Mouse (Mus musculus): ENCODE data around the gene Trap1. TPM values are rescaled to one million over a fixed set of nuclear protein-coding genes. Genes with fewer than 3 reads are reported as not detected.
"Not testable (repeated sequence)": the region's sequence is repeated elsewhere in the genome, so short reads cannot be mapped to it uniquely, and the experiment has no call there.

Trap1 gene
- polyA plus RNA-seq, 1 experiment from 2014 or later: 49.3 TPM

DNA sequence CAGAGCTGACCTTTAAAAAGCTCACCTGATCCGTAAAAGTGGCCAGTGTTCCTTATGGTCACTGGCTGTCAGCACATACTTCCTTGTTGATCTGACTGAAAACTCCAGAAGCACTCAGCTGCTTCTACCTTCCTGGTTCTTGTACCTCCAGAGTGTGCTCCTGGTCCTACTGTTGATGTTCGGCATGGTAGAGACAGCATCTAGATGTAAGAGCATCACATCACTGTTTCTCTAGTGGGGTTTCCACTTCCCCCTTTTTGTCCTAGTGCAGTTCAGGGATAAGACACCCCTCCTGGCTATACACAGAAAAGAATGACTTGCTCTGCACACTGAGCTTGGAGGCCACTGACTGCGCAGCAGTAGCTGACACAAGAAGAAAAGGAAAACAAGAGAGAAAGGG is 43.2 kb downstream of the Trap1 start:
- Histone ChIP-seq H3K4me2 (no peak overlapping the region), H3K4me1 (replicated peaks) (no peaks in the 10 kb centered on the region), H3K27me3 (no peaks in the 10 kb centered on the region), H3K27ac (replicated peaks) (no peak overlapping the region), H3K9me3 (no peaks in the 10 kb centered on the region), H3K9ac (no peak overlapping the region), H3K36me3 (peaks cover 37% of the 10 kb centered on the region), H3K4me3 (no peak overlapping the region)
- WGBS: 85% methylated on average over 3 of the region's 3 CpGs
- ATAC-seq (ENCODE audit: low read depth): no peak

- no peak overlapping the region for H3K4me2 ChIP-seq
- peaks cover 32% of the 10 kb centered on the region for H3K36me3 ChIP-seq
- H3K4me1 ChIP-seq (replicated peaks): no peaks in the 10 kb centered on the region
- no peak overlapping the region for H3K4me3 ChIP-seq
- no peaks in the 10 kb centered on the region for H3K27me3 ChIP-seq
- no peak overlapping the region for H3K27ac ChIP-seq (replicated peaks)
- ATAC-seq (ENCODE audit: low read depth): no peak
- 76% methylated on average over 5 of the region's 5 CpGs for WGBS
- H3K9me3 ChIP-seq: no peaks in the 10 kb centered on the region
- H3K9ac ChIP-seq: no peak overlapping the region
These were observed 43.7 kb downstream of the Trap1 start for GRCm38 (mm10) chr16:4033971-4034370.

DNA sequence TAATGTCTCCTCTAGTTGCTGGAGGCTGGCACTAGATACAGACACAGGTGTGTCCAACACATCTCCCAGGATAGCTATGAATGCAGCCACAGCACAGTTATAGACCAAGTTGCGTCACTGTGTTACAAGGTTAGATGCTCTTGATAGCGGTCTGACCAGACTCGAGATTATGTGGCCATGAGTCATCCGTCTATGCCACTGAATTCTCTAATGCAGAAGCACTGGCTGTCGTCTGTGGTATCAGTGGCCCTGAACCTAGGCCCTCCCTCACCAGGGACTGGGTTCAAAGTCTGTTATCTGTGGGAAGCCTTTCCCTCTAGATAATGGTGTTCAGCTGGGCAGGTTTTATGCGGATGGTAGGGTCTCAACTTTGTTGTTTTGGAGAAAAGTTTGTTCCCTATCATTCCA is 45.3 kb downstream of the Trap1 start:
- H3K4me2 ChIP-seq: no peak overlapping the region

DNA sequence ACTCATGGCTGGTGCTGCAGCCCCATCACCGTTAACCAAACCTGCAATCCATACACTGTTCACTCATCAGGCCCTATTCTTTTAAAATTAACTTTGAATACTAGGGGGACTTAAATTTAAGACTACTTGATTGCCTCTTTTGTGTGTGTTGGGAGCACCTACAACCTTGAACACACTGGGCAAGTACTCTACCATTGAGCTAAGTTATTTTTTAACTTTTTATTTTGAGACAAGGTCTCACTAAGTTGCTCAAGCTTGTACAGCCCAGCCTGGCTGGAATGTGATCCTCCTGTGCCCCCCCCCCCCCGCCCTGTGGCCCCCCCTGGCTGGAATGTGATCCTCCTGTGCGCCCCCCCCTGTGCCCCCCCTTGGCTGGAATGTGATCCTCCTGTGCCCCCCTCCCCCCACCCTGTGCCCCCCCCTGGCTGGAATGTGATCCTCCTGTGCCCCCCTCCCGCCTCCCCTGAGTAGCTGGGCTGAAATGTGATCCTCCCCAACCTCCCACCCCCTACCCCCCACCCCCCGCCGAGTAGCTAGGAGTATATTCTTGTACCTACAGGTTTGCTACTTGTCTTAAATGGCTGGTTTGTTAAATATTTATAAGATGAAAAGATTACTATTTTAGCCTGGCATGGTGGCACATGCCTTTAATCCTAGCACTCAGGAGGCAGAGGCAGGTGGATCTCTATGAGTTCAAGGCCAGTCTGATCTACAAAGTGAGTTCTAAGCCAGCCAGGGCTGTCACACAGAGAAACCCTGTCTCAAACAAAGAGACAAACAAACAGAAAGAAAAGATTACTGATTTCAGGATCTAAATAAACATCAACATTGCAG is 46.0 kb downstream of the Trap1 start:
- H3K4me1 ChIP-seq (replicated peaks): no peaks in the 10 kb centered on the region
- no peak overlapping the region for H3K9ac ChIP-seq
- H3K27ac ChIP-seq (replicated peaks): no peak overlapping the region
- H3K4me3 ChIP-seq: no peak overlapping the region
- no peak for ATAC-seq (ENCODE audit: low read depth)
- H3K27me3 ChIP-seq: no peaks in the 10 kb centered on the region
- no peak overlapping the region for H3K4me2 ChIP-seq
- no peaks in the 10 kb centered on the region for H3K9me3 ChIP-seq
- WGBS: 69% methylated on average over 4 of the region's 6 CpGs
- H3K36me3 ChIP-seq: peaks cover 9% of the 10 kb centered on the region

More for the DNA sequence above, 45.3 kb downstream of the Trap1 start:
- no peak overlapping the region for H3K27ac ChIP-seq (replicated peaks)
- H3K27me3 ChIP-seq: no peaks in the 10 kb centered on the region
- no peaks in the 10 kb centered on the region for H3K9me3 ChIP-seq
- no peak overlapping the region for H3K4me3 ChIP-seq
- H3K4me1 ChIP-seq (replicated peaks): no peaks in the 10 kb centered on the region
- WGBS: 88% methylated on average over 6 of the region's 6 CpGs
- peaks cover 16% of the 10 kb centered on the region for H3K36me3 ChIP-seq
- H3K9ac ChIP-seq: no peak overlapping the region
- ATAC-seq (ENCODE audit: low read depth): no peak

DNA sequence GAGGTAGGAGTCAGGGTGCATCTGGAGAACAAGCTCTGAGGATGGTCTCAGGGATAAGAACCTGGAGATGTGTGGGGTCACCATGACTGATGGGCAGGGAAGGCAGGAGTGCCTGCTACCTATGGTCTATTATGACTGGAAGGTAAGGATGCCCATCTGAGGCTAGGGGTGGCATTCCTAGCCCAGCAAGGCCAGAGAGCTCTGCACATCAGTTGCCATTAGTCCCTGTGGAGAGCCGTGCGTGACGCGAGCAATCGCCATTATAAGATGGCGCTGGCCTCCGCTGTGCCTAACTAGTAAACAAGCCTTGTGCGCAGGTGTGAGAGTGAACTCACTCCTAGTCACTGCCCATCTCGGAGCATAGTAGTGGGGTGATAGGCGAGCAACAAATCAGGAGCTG is 47.1 kb downstream of the Trap1 start:
- Histone ChIP-seq H3K27ac (replicated peaks) (no peak overlapping the region), H3K9me3 (no peaks in the 10 kb centered on the region), H3K4me3 (no peak overlapping the region), H3K36me3 (0 out of 2 replicates have a peak, but pooled peaks cover 4% of the 10 kb centered on the region), H3K4me2 (no peak overlapping the region), H3K4me1 (replicated peaks) (no peaks in the 10 kb centered on the region), H3K9ac (no peak overlapping the region), H3K27me3 (no peaks in the 10 kb centered on the region)
- WGBS: 95% methylated on average over 10 of the region's 10 CpGs
- no peak for ATAC-seq (ENCODE audit: low read depth)

DNA sequence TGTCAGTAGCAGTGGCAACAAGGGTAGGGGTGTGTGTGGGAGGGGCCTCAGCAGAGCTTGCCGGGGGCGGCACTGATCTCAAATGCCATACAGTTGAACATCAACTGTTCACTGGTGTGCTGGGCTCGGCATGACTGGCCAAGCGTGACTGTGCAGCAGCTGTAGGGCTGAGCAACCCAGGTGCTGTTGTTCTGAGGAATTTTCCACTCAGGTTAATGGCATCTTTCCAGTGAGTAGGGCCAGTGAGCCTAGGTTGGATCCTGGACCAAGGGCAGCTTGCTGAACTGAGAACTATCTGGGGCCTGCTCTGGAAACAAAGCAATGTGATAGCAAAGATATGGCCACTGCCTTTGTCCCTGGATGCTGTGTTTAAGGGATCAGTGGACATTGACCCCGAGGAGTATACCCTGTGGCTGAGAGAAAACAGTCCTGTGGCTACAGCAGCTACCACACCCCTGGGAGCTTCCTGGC is 48.2 kb downstream of the Trap1 start:
- 92% methylated on average over 5 of the region's 5 CpGs for WGBS
- ATAC-seq (ENCODE audit: low read depth): no peak
- no peak overlapping the region for H3K4me2 ChIP-seq
- H3K27me3 ChIP-seq: no peaks in the 10 kb centered on the region
- no peaks in the 10 kb centered on the region for H3K4me1 ChIP-seq (replicated peaks)
- no peaks in the 10 kb centered on the region for H3K9me3 ChIP-seq
- H3K9ac ChIP-seq: no peak overlapping the region
- no peak overlapping the region for H3K27ac ChIP-seq (replicated peaks)
- H3K4me3 ChIP-seq: no peak overlapping the region
- H3K36me3 ChIP-seq: no peaks in the 10 kb centered on the region

DNA sequence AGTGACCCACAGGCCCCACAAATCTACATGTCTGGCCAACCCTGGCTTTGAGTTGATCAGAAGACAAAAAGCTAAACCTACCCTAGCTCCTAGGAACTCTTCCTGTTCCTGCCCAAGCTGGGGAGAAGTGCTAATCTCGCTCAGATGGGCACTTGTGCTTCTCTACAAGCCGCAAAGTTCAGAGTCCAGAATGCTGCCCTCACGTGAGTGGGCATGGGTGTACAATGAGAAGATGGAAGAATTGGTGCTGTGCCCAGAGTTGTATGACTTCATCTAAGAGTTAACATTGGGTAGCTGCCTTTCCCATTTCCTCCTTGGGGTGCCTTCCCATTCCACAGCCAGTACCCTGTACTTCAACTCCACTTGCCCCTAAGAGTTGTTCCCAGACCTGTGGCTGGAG is 50.4 kb downstream of the Trap1 start:
- ATAC-seq (ENCODE audit: low read depth): no peak
- WGBS: 85% methylated on average over 3 of the region's 3 CpGs
- no peaks in the 10 kb centered on the region for H3K9me3 ChIP-seq

GRCm38 (mm10) chr16:4026672-4027071 is 51.0 kb downstream of the Trap1 start:
- Histone ChIP-seq H3K4me1 (replicated peaks) (no peaks in the 10 kb centered on the region), H3K36me3 (no peaks in the 10 kb centered on the region), H3K27ac (replicated peaks) (no peak overlapping the region), H3K9me3 (no peaks in the 10 kb centered on the region), H3K27me3 (no peaks in the 10 kb centered on the region), H3K4me3 (no peak overlapping the region), H3K4me2 (no peak overlapping the region), H3K9ac (no peak overlapping the region)
- no peak for ATAC-seq (ENCODE audit: low read depth)
- WGBS: 68% methylated on average over 1 of the region's 1 CpGs

More for the DNA sequence above, 50.4 kb downstream of the Trap1 start:
- no peaks in the 10 kb centered on the region for H3K36me3 ChIP-seq
- H3K27me3 ChIP-seq: no peaks in the 10 kb centered on the region
- H3K4me3 ChIP-seq: no peak overlapping the region
- H3K4me1 ChIP-seq (replicated peaks): no peaks in the 10 kb centered on the region
- no peak overlapping the region for H3K4me2 ChIP-seq
- no peak overlapping the region for H3K27ac ChIP-seq (replicated peaks)
- H3K9ac ChIP-seq: no peak overlapping the region

GRCm38 (mm10) chr16:4022719-4023118 is 54.9 kb downstream of the Trap1 start:
- Histone ChIP-seq H3K27ac (replicated peaks) (no peak overlapping the region), H3K9me3 (no peaks in the 10 kb centered on the region), H3K9ac (no peak overlapping the region), H3K4me3 (no peak overlapping the region), H3K4me1 (replicated peaks) (no peaks in the 10 kb centered on the region), H3K36me3 (no peaks in the 10 kb centered on the region), H3K27me3 (no peaks in the 10 kb centered on the region), H3K4me2 (no peak overlapping the region)
- 77% methylated on average over 4 of the region's 4 CpGs for WGBS
- ATAC-seq (ENCODE audit: low read depth): no peak

GRCm38 (mm10) chr16:4021241-4021640 is 56.4 kb downstream of the Trap1 start:
- H3K4me3 ChIP-seq: no peak overlapping the region
- no peak overlapping the region for H3K9ac ChIP-seq
- no peaks in the 10 kb centered on the region for H3K36me3 ChIP-seq
- H3K4me2 ChIP-seq: no peak overlapping the region
- 83% methylated on average over 1 of the region's 1 CpGs for WGBS
- H3K27me3 ChIP-seq: no peaks in the 10 kb centered on the region
- H3K27ac ChIP-seq (replicated peaks): no peak overlapping the region
- no peaks in the 10 kb centered on the region for H3K9me3 ChIP-seq
- no peak for ATAC-seq (ENCODE audit: low read depth)
- H3K4me1 ChIP-seq (replicated peaks): no peaks in the 10 kb centered on the region

GRCm38 (mm10) chr16:4017466-4017865 is 60.2 kb downstream of the Trap1 start:
- not testable (repeated sequence) for H3K9me3 ChIP-seq; H3K4me3 ChIP-seq; H3K9ac ChIP-seq; H3K27me3 ChIP-seq; H3K4me1 ChIP-seq (replicated peaks); ATAC-seq (ENCODE audit: low read depth); H3K36me3 ChIP-seq; H3K4me2 ChIP-seq; H3K27ac ChIP-seq (replicated peaks)
- WGBS: 83% methylated on average over 6 of the region's 6 CpGs

GRCm38 (mm10) chr16:4016786-4017185 is 60.8 kb downstream of the Trap1 start:
- 83% methylated on average over 17 of the region's 17 CpGs for whole genome bisulfite sequencing
- not testable (repeated sequence) for H3K36me3 ChIP-seq; H3K27me3 ChIP-seq; H3K4me3 ChIP-seq; H3K4me1 ChIP-seq (replicated peaks); H3K9ac ChIP-seq; H3K9me3 ChIP-seq; ATAC-seq (ENCODE audit: low read depth); H3K27ac ChIP-seq (replicated peaks); H3K4me2 ChIP-seq
